Mouse (Mus musculus): ENCODE measurements at regions not wholly inside any gene's neighbourhood (a gene's known extent, or its start where the extent isn't known, plus 50 kb on each side); places are given as distances from the start of the nearest gene placed in this dataset.

DNA sequence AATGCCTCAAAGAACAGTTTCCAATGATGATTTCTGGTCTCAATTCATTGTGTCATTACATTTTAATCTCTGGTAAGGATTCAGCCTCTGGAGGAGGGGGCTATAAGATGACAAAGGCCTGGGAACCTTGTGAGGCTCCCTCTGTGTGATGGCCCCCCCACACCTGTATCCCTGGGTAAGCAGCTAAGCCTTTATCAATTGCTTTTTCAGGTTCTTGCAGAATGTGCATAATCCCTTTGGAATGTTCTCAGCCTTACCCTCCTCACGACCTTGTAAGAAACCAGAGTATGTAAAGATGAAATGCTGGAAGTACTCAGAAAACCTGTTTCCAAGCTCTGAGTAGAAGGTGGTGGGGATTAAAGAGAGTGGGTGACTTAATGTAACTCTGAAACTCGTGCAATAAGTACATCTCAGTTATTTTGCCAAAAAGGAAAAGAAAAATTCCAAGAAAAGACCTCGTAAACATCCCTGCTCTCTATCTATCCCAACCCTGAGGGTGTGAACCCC is 446.7 kb upstream of the Mctp2 start:
- TF ChIP-seq CTCF (IDR thresholded peaks at IDR 0.05; ENCODE audit: insufficient read depth, low read depth, low read length) (no peak), POLR2A (IDR thresholded peaks at IDR 0.05; ENCODE audit: insufficient read depth, low read depth, low read length) (no peak)
